Mouse (Mus musculus): ENCODE measurements around the gene Sptan1. TPM values are rescaled to one million over a fixed set of nuclear protein-coding genes. Genes with fewer than 3 reads are reported as not detected.
"Not testable (repeated sequence)": the region's sequence is repeated elsewhere in the genome, so short reads cannot be mapped to it uniquely, and the experiment has no call there.

The Sptan1 gene
- polyA plus RNA-seq, 1 experiment from 2014 or later, result 312 TPM

- Histone ChIP-seq H3K4me2 (ENCODE audit: low read length) (peak overlapping the region; percentile 61), H3K4me1 (ENCODE audit: control insufficient read depth, insufficient read depth, low read length) (peaks cover 11% of the 10 kb centered on the region), H3K27ac (replicated peaks; ENCODE audit: low read depth, low read length) (peak overlapping the region; percentile 96), H3K4me3 (replicated peaks; ENCODE audit: low read depth, low read length) (peak overlapping the region; percentile 66), H3K9ac (replicated peaks; ENCODE audit: low read length) (peak overlapping the region; percentile 69; the same call in 1 of the 2 replicates), H3K27me3 (ENCODE audit: control insufficient read depth, insufficient read depth, low read length) (no peaks in the 10 kb centered on the region), H3K9me3 (ENCODE audit: control insufficient read depth, low read length) (no peaks in the 10 kb centered on the region), H3K36me3 (ENCODE audit: control insufficient read depth, insufficient read depth, low read length) (peaks cover 7% of the 10 kb centered on the region; the same call in 1 of the 2 replicates)
- no peak for ATAC-seq (ENCODE audit: low FRiP score, low TSS enrichment)
- DNase-seq, result no peak
- WGBS, result 61% methylated on average over 11 of the region's 11 CpGs
Measured at GRCm38 (mm10) chr2:30048101-30048501, 82.7 kb downstream of the Sptan1 start.

GRCm38 (mm10) chr2:30048699-30049388 lies 83.5 kb downstream of the Sptan1 start, which contains the start of gene Wdr34:
Gene Wdr34 (minus strand): TSS chr2:30048881.
- H3K4me1 ChIP-seq (ENCODE audit: control insufficient read depth, insufficient read depth, low read length), result peaks cover 11% of the 10 kb centered on the region
- H3K27me3 ChIP-seq (ENCODE audit: control insufficient read depth, insufficient read depth, low read length), result no peaks in the 10 kb centered on the region
- H3K4me3 ChIP-seq (replicated peaks; ENCODE audit: low read depth, low read length), result peak within 1 kb of the TSS; percentile 66
- ATAC-seq (ENCODE audit: low FRiP score, low TSS enrichment), result peak; percentile 93
- peak within 1 kb of the TSS; percentile 69 for H3K9ac ChIP-seq (replicated peaks; ENCODE audit: low read length)
- WGBS, result under 1% methylated on average over 54 of the region's 54 CpGs
- H3K27ac ChIP-seq (replicated peaks; ENCODE audit: low read depth, low read length), result peak within 1 kb of the TSS; percentile 96
- H3K36me3 ChIP-seq (ENCODE audit: control insufficient read depth, insufficient read depth, low read length), result peaks cover 7% of the 10 kb centered on the region; the same call in 1 of the 2 replicates
- H3K4me2 ChIP-seq (ENCODE audit: low read length), result peak within 1 kb of the TSS; percentile 61
- DNase-seq, result peak; percentile 99
- no peaks in the 10 kb centered on the region for H3K9me3 ChIP-seq (ENCODE audit: control insufficient read depth, low read length)

- no peaks in the 10 kb centered on the region for H3K27me3 ChIP-seq (ENCODE audit: control insufficient read depth, insufficient read depth, low read length)
- H3K9me3 ChIP-seq (ENCODE audit: control insufficient read depth, low read length), result no peaks in the 10 kb centered on the region
- H3K36me3 ChIP-seq (ENCODE audit: control insufficient read depth, insufficient read depth, low read length), result peaks cover 7% of the 10 kb centered on the region; the same call in 1 of the 2 replicates
- WGBS, result 88% methylated on average over 3 of the region's 3 CpGs
- no peak overlapping the region for H3K9ac ChIP-seq (replicated peaks; ENCODE audit: low read length)
- H3K4me1 ChIP-seq (ENCODE audit: control insufficient read depth, insufficient read depth, low read length), result peaks cover 11% of the 10 kb centered on the region
- H3K4me2 ChIP-seq (ENCODE audit: low read length), result no peak overlapping the region
- H3K27ac ChIP-seq (replicated peaks; ENCODE audit: low read depth, low read length), result no peak overlapping the region
- H3K4me3 ChIP-seq (replicated peaks; ENCODE audit: low read depth, low read length), result no peak overlapping the region
- no peak for ATAC-seq (ENCODE audit: low FRiP score, low TSS enrichment)
- DNase-seq, result no peak
Measured at GRCm38 (mm10) chr2:30049831-30050230, 84.5 kb downstream of the Sptan1 start.

- Histone ChIP-seq H3K9ac (replicated peaks; ENCODE audit: low read length) (no peak overlapping the region), H3K27ac (replicated peaks; ENCODE audit: low read depth, low read length) (no peak overlapping the region), H3K4me3 (replicated peaks; ENCODE audit: low read depth, low read length) (no peak overlapping the region), H3K4me1 (ENCODE audit: control insufficient read depth, insufficient read depth, low read length) (peaks cover 11% of the 10 kb centered on the region), H3K36me3 (ENCODE audit: control insufficient read depth, insufficient read depth, low read length) (no peaks in the 10 kb centered on the region), H3K9me3 (ENCODE audit: control insufficient read depth, low read length) (no peaks in the 10 kb centered on the region), H3K27me3 (ENCODE audit: control insufficient read depth, insufficient read depth, low read length) (no peaks in the 10 kb centered on the region), H3K4me2 (ENCODE audit: low read length) (no peak overlapping the region)
- WGBS, result 47% methylated on average over 6 of the region's 6 CpGs
- no peak for ATAC-seq (ENCODE audit: low FRiP score, low TSS enrichment)
- DNase-seq, result peak; percentile 32
Measured at GRCm38 (mm10) chr2:30051992-30052761, 86.8 kb downstream of the Sptan1 start.

DNA sequence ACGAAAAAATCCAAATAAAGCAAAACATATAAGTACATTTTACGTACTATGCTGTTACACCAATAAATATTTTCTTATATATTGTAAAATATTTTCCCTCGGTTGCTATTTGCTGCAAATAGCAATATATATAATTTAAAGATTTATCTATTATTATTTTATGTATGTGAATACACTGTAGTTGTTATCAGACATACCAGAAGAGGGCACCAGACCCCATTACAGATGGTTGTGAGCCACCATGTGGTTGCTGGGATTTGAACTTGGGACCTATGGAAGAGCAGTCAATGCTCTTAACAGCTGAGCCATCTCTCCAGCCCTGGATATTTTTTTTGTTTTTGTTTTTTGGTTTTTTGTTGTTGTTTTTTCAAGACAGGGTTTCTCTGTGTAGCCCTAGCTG lies 90.0 kb downstream of the Sptan1 start:
- H3K4me1 ChIP-seq (ENCODE audit: control insufficient read depth, insufficient read depth, low read length); H3K9me3 ChIP-seq (ENCODE audit: control insufficient read depth, low read length); H3K4me2 ChIP-seq (ENCODE audit: low read length); ATAC-seq (ENCODE audit: low FRiP score, low TSS enrichment); H3K4me3 ChIP-seq (replicated peaks; ENCODE audit: low read depth, low read length); DNase-seq; H3K27me3 ChIP-seq (ENCODE audit: control insufficient read depth, insufficient read depth, low read length); H3K9ac ChIP-seq (replicated peaks; ENCODE audit: low read length); H3K36me3 ChIP-seq (ENCODE audit: control insufficient read depth, insufficient read depth, low read length); H3K27ac ChIP-seq (replicated peaks; ENCODE audit: low read depth, low read length): not testable (repeated sequence)
- WGBS, result 97% methylated on average over 3 of the region's 3 CpGs

DNA sequence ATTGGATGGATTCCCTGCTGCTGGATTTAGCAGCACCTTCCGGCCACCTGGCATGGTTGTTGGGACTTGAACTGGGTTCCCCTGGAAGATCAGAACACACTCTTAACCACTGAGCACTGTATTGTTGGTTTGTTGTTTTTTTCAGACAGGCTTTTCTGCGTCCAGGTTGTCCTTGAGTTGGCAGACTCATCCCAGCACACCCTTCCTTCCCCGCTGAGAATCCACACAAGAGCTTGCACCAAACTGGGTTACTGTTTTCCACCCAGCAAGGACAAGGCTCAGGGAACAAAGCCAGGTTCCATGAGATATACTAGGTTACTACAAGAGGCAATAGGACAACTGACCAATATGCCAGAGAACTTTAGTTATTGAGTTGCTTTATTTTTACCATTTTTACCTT lies 91.4 kb downstream of the Sptan1 start:
- no peak overlapping the region for H3K27ac ChIP-seq (replicated peaks; ENCODE audit: low read depth, low read length)
- DNase-seq (no peak), ATAC-seq (ENCODE audit: low FRiP score, low TSS enrichment) (no peak)
- no peaks in the 10 kb centered on the region for H3K36me3 ChIP-seq (ENCODE audit: control insufficient read depth, insufficient read depth, low read length)
- H3K4me1 ChIP-seq (ENCODE audit: control insufficient read depth, insufficient read depth, low read length), result peaks cover 4% of the 10 kb centered on the region; the same call in 1 of the 2 replicates
- no peaks in the 10 kb centered on the region for H3K9me3 ChIP-seq (ENCODE audit: control insufficient read depth, low read length)
- no peak overlapping the region for H3K9ac ChIP-seq (replicated peaks; ENCODE audit: low read length)
- 84% methylated on average over 3 of the region's 3 CpGs for WGBS
- H3K4me3 ChIP-seq (replicated peaks; ENCODE audit: low read depth, low read length), result no peak overlapping the region
- no peaks in the 10 kb centered on the region for H3K27me3 ChIP-seq (ENCODE audit: control insufficient read depth, insufficient read depth, low read length)
- H3K4me2 ChIP-seq (ENCODE audit: low read length), result no peak overlapping the region

DNA sequence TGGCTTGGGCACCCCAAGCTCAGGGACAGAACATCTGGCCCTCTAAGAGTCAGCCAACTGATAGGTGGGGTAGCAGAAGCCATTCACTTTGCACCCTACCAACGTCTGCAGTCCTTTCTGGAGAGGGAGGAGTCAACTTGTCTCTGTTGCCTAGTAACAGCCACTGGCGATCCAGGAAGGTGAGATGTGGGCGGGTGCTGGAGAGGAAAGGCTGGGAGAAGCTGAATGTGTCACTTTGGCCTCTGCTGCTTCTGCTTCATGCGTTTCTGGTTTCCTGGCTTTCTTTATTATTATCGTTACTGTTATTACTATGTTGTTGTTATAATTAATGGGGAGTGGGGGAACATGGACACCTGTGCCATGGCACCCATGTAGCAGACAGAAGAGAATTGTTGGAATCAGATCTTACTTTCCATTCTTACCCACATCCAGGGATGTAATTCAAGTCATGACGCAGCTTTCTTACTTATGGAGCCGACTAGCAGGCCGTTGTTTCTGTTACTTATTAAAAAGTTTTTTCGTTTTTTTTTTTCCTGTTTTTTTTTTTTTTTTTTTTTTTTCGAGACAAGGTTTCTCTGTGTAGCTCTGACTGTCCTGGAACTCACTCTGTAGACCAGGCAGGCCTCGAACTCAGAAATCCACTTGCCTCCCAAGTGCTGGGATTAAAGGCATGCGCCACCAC lies 92.0 kb downstream of the Sptan1 start, which contains the start of gene Set:
Gene Set, plus strand, starts transcription at position 156 of the 682 bp plus-strand sequence.
- peak; percentile 46 for DNase-seq
- WGBS, result 49% methylated on average over 12 of the region's 12 CpGs
- ATAC-seq (ENCODE audit: low FRiP score, low TSS enrichment), result no peak

GRCm38 (mm10) chr2:30058418-30058817 lies 93.1 kb downstream of the Sptan1 start:
- H3K4me1 ChIP-seq (ENCODE audit: control insufficient read depth, insufficient read depth, low read length), result peaks cover 16% of the 10 kb centered on the region
- no peak overlapping the region for H3K9ac ChIP-seq (replicated peaks; ENCODE audit: low read length)
- H3K9me3 ChIP-seq (ENCODE audit: control insufficient read depth, low read length), result no peaks in the 10 kb centered on the region
- H3K27ac ChIP-seq (replicated peaks; ENCODE audit: low read depth, low read length), result no peak overlapping the region
- no peak overlapping the region for H3K4me3 ChIP-seq (replicated peaks; ENCODE audit: low read depth, low read length)
- 28% methylated on average over 5 of the region's 5 CpGs for WGBS
- no peaks in the 10 kb centered on the region for H3K27me3 ChIP-seq (ENCODE audit: control insufficient read depth, insufficient read depth, low read length)
- no peaks in the 10 kb centered on the region for H3K36me3 ChIP-seq (ENCODE audit: control insufficient read depth, insufficient read depth, low read length)
- H3K4me2 ChIP-seq (ENCODE audit: low read length), result no peak overlapping the region
- ATAC-seq (ENCODE audit: low FRiP score, low TSS enrichment), result no peak
- no peak for DNase-seq

More for the DNA sequence above, 92.0 kb downstream of the Sptan1 start, which contains the start of gene Set:
- Histone ChIP-seq H3K4me1 (ENCODE audit: control insufficient read depth, insufficient read depth, low read length) (peaks cover 7% of the 10 kb centered on the region; the same call in 1 of the 2 replicates), H3K4me3 (replicated peaks; ENCODE audit: low read depth, low read length) (no peak within 1 kb of the TSS), H3K9ac (replicated peaks; ENCODE audit: low read length) (no peak within 1 kb of the TSS), H3K36me3 (ENCODE audit: control insufficient read depth, insufficient read depth, low read length) (no peaks in the 10 kb centered on the region), H3K4me2 (ENCODE audit: low read length) (no peak within 1 kb of the TSS), H3K27ac (replicated peaks; ENCODE audit: low read depth, low read length) (no peak within 1 kb of the TSS), H3K27me3 (ENCODE audit: control insufficient read depth, insufficient read depth, low read length) (no peaks in the 10 kb centered on the region), H3K9me3 (ENCODE audit: control insufficient read depth, low read length) (no peaks in the 10 kb centered on the region)
